Mouse (Mus musculus): Measurements from ENCODE around the gene Macrod2. TPM values are rescaled to one million over a fixed set of nuclear protein-coding genes. Genes with fewer than 3 reads are reported as not detected.

Gene Macrod2
- polyA plus RNA-seq, 1 experiment from 2014 or later, result 45.9 TPM

GRCm38 (mm10) chr2:140826241-140826640 is 431.1 kb downstream of the Macrod2 start:
- Histone ChIP-seq H3K36me3 (ENCODE audit: control insufficient read depth, insufficient read depth, low read length) (no peaks in the 10 kb centered on the region), H3K27me3 (ENCODE audit: control insufficient read depth, insufficient read depth, low read length) (no peaks in the 10 kb centered on the region), H3K4me3 (ENCODE audit: low read depth, low read length) (no peak overlapping the region), H3K9ac (ENCODE audit: low read length) (no peak overlapping the region), H3K4me1 (ENCODE audit: control insufficient read depth, insufficient read depth, low read length) (no peaks in the 10 kb centered on the region), H3K9me3 (ENCODE audit: control insufficient read depth, low read length) (no peaks in the 10 kb centered on the region), H3K4me2 (no peak overlapping the region), H3K27ac (ENCODE audit: low read depth, low read length) (no peak overlapping the region)
- 76% methylated on average over 2 of the region's 2 CpGs for WGBS
- DNase-seq (ENCODE audit: low spot score, missing footprints), result no peak
- no peak for ATAC-seq (ENCODE audit: low FRiP score)

- no peaks in the 10 kb centered on the region for H3K9me3 ChIP-seq (ENCODE audit: control insufficient read depth, low read length)
- no peaks in the 10 kb centered on the region for H3K36me3 ChIP-seq (ENCODE audit: control insufficient read depth, insufficient read depth, low read length)
- ATAC-seq (ENCODE audit: low FRiP score) (no peak), DNase-seq (ENCODE audit: low spot score, missing footprints) (no peak)
- no peak overlapping the region for H3K27ac ChIP-seq (ENCODE audit: low read depth, low read length)
- no peak overlapping the region for H3K9ac ChIP-seq (ENCODE audit: low read length)
- 94% methylated on average over 5 of the region's 5 CpGs for WGBS
- H3K27me3 ChIP-seq (ENCODE audit: control insufficient read depth, insufficient read depth, low read length), result no peaks in the 10 kb centered on the region
- no peak overlapping the region for H3K4me3 ChIP-seq (ENCODE audit: low read depth, low read length)
- H3K4me2 ChIP-seq, result no peak overlapping the region
- H3K4me1 ChIP-seq (ENCODE audit: control insufficient read depth, insufficient read depth, low read length), result no peaks in the 10 kb centered on the region
Measured at GRCm38 (mm10) chr2:140828859-140829258, 433.8 kb downstream of the Macrod2 start.

- ATAC-seq (ENCODE audit: low FRiP score) (no peak), DNase-seq (ENCODE audit: low spot score, missing footprints) (no peak)
- Histone ChIP-seq H3K27ac (ENCODE audit: low read depth, low read length) (no peak overlapping the region), H3K27me3 (ENCODE audit: control insufficient read depth, insufficient read depth, low read length) (no peaks in the 10 kb centered on the region), H3K4me3 (ENCODE audit: low read depth, low read length) (no peak overlapping the region), H3K9me3 (ENCODE audit: control insufficient read depth, low read length) (no peaks in the 10 kb centered on the region), H3K4me1 (ENCODE audit: control insufficient read depth, insufficient read depth, low read length) (no peaks in the 10 kb centered on the region), H3K36me3 (ENCODE audit: control insufficient read depth, insufficient read depth, low read length) (no peaks in the 10 kb centered on the region), H3K4me2 (no peak overlapping the region), H3K9ac (ENCODE audit: low read length) (no peak overlapping the region)
- WGBS, result 58% methylated on average over 3 of the region's 3 CpGs
Measured at GRCm38 (mm10) chr2:140830086-140830485, 435.0 kb downstream of the Macrod2 start.

DNA sequence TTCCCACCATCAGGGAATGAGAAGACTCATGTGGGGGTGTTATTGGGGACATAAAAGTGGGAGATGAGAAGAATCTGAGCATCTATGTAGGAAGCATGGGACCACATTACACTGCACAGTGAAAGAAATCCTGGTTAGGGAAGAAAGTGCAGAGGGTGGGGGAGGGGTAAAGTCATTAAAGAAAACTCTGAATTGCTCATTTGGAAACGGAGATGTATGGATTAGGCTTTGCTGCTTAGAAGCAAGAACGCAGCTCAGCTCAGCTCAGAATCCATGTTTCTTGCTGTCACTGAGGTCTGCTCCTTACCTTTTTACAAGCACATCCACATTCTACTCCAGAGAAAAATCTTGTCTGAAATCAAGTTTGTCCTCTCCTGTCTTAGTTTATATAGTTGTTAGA is 444.3 kb downstream of the Macrod2 start:
- no peaks in the 10 kb centered on the region for H3K27me3 ChIP-seq (ENCODE audit: control insufficient read depth, insufficient read depth, low read length)
- H3K4me1 ChIP-seq (ENCODE audit: control insufficient read depth, insufficient read depth, low read length), result no peaks in the 10 kb centered on the region
- DNase-seq (ENCODE audit: low spot score, missing footprints), result no peak
- WGBS, result 18% methylated on average over 2 of the region's 2 CpGs
- no peak overlapping the region for H3K9ac ChIP-seq (ENCODE audit: low read length)
- 0 out of 2 replicates have a peak, but pooled peaks have one; percentile 38 for ATAC-seq (ENCODE audit: low FRiP score)
- no peaks in the 10 kb centered on the region for H3K9me3 ChIP-seq (ENCODE audit: control insufficient read depth, low read length)
- no peak overlapping the region for H3K27ac ChIP-seq (ENCODE audit: low read depth, low read length)
- no peak overlapping the region for H3K4me3 ChIP-seq (ENCODE audit: low read depth, low read length)
- H3K4me2 ChIP-seq, result no peak overlapping the region
- H3K36me3 ChIP-seq (ENCODE audit: control insufficient read depth, insufficient read depth, low read length), result no peaks in the 10 kb centered on the region

DNA sequence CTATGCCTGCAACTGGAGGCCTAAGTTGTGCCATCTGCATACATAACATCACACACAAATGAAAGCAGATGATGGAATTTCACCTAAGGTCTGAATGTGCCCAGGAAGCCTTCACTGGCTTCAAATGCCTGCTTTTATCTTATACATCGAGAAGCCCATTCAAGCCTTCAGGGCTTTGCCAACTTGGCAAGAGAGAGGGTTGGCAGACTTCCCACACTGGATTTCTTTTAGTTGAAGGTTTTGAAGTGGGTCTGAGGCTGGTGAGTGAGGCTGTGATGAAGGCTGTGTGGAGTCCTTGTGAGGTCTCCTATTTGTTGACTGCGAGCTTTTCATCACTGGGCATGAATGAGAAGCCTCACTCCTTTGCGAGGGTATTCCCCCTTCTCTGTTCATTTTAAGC is 444.8 kb downstream of the Macrod2 start:
- ATAC-seq (ENCODE audit: low FRiP score) (no peak), DNase-seq (ENCODE audit: low spot score, missing footprints) (no peak)
- Histone ChIP-seq H3K27me3 (ENCODE audit: control insufficient read depth, insufficient read depth, low read length) (no peaks in the 10 kb centered on the region), H3K4me2 (no peak overlapping the region), H3K9me3 (ENCODE audit: control insufficient read depth, low read length) (no peaks in the 10 kb centered on the region), H3K36me3 (ENCODE audit: control insufficient read depth, insufficient read depth, low read length) (no peaks in the 10 kb centered on the region), H3K4me1 (ENCODE audit: control insufficient read depth, insufficient read depth, low read length) (no peaks in the 10 kb centered on the region), H3K4me3 (ENCODE audit: low read depth, low read length) (no peak overlapping the region), H3K9ac (ENCODE audit: low read length) (no peak overlapping the region), H3K27ac (ENCODE audit: low read depth, low read length) (no peak overlapping the region)
- WGBS, result 56% methylated on average over 3 of the region's 3 CpGs

DNA sequence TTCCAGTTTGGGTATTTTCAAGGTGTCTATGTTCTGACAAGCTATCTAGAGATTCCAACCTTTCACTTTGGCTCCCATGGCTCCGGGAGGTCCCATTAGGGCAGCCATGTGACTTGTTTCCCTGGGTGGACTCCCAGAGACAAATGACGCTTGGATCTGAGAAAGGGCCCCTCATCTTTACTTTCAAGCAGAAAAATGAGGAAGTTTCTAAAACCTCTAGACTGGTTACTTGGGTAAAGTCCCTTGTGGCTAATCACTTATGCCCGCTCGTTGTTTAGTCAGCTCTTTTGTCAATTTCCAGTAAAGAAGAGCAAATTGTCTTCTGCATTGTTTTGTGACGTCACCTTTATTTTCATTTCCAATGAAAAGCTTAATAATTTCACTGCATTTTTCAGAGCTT is 448.9 kb downstream of the Macrod2 start:
- Histone ChIP-seq H3K36me3 (ENCODE audit: control insufficient read depth, insufficient read depth, low read length) (no peaks in the 10 kb centered on the region), H3K4me1 (ENCODE audit: control insufficient read depth, insufficient read depth, low read length) (no peaks in the 10 kb centered on the region), H3K4me3 (ENCODE audit: low read depth, low read length) (no peak overlapping the region), H3K9ac (ENCODE audit: low read length) (no peak overlapping the region), H3K4me2 (no peak overlapping the region), H3K27me3 (ENCODE audit: control insufficient read depth, insufficient read depth, low read length) (no peaks in the 10 kb centered on the region), H3K9me3 (ENCODE audit: control insufficient read depth, low read length) (no peaks in the 10 kb centered on the region), H3K27ac (ENCODE audit: low read depth, low read length) (no peak overlapping the region)
- 84% methylated on average over 5 of the region's 5 CpGs for WGBS
- no peak for DNase-seq (ENCODE audit: low spot score, missing footprints)
- no peak for ATAC-seq (ENCODE audit: low FRiP score)

- Histone ChIP-seq H3K4me2 (no peak overlapping the region), H3K4me3 (ENCODE audit: low read depth, low read length) (no peak overlapping the region), H3K36me3 (ENCODE audit: control insufficient read depth, insufficient read depth, low read length) (no peaks in the 10 kb centered on the region), H3K27me3 (ENCODE audit: control insufficient read depth, insufficient read depth, low read length) (no peaks in the 10 kb centered on the region), H3K9me3 (ENCODE audit: control insufficient read depth, low read length) (no peaks in the 10 kb centered on the region), H3K9ac (ENCODE audit: low read length) (no peak overlapping the region), H3K27ac (ENCODE audit: low read depth, low read length) (no peak overlapping the region), H3K4me1 (ENCODE audit: control insufficient read depth, insufficient read depth, low read length) (no peaks in the 10 kb centered on the region)
- ATAC-seq (ENCODE audit: low FRiP score) (no peak), DNase-seq (ENCODE audit: low spot score, missing footprints) (no peak)
- 93% methylated on average over 5 of the region's 5 CpGs for WGBS
Measured at GRCm38 (mm10) chr2:140847817-140848428, 452.8 kb downstream of the Macrod2 start.

DNA sequence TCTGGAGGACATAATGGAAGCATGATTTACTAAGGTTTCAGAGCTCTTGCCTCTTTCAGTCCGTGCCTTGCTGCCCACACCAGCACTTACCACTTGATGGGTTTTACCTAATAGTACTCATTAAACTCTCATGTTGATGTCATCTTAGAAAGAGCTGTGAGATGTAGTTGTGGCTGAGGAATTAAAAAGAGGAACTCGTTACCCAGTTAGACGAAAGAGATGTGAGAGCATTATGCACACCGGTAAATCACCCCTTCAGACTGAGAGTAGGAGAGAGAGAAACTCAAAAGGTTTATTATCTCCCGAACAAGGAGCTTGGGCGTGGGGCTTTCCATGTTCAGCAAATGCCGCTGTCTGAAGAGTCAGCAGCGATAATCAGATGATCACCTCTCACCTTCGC is 458.4 kb downstream of the Macrod2 start:
- WGBS, result 83% methylated on average over 9 of the region's 9 CpGs
- Histone ChIP-seq H3K4me3 (ENCODE audit: low read depth, low read length) (no peak overlapping the region), H3K9me3 (ENCODE audit: control insufficient read depth, low read length) (no peaks in the 10 kb centered on the region), H3K4me1 (ENCODE audit: control insufficient read depth, insufficient read depth, low read length) (no peaks in the 10 kb centered on the region), H3K36me3 (ENCODE audit: control insufficient read depth, insufficient read depth, low read length) (no peaks in the 10 kb centered on the region), H3K27ac (ENCODE audit: low read depth, low read length) (no peak overlapping the region), H3K9ac (ENCODE audit: low read length) (no peak overlapping the region), H3K4me2 (no peak overlapping the region), H3K27me3 (ENCODE audit: control insufficient read depth, insufficient read depth, low read length) (no peaks in the 10 kb centered on the region)
- DNase-seq (ENCODE audit: low spot score, missing footprints) (no peak), ATAC-seq (ENCODE audit: low FRiP score) (no peak)

DNA sequence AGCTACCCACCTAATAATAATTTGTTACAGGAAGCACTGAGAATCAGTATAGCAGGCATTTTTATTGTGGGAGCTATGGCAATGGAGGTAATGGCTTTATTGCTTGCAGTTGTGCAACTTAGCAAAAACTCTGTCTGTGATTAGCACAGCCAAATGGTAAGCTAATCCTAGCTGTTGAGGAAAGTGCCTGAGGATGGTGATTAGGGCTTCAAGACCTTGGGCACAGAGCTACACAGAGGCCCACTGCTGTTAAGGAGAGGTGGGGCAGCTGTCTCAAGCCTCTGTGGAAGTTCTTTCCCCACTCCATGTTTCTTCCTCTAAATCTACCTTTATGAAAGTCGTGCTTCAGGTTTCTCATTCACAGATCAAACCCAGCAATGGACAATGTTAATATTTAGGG is 466.2 kb downstream of the Macrod2 start:
- Histone ChIP-seq H3K9me3 (ENCODE audit: control insufficient read depth, low read length) (no peaks in the 10 kb centered on the region), H3K4me1 (ENCODE audit: control insufficient read depth, insufficient read depth, low read length) (no peaks in the 10 kb centered on the region), H3K4me3 (ENCODE audit: low read depth, low read length) (no peak overlapping the region), H3K36me3 (ENCODE audit: control insufficient read depth, insufficient read depth, low read length) (no peaks in the 10 kb centered on the region), H3K27me3 (ENCODE audit: control insufficient read depth, insufficient read depth, low read length) (no peaks in the 10 kb centered on the region), H3K9ac (ENCODE audit: low read length) (no peak overlapping the region), H3K4me2 (no peak overlapping the region), H3K27ac (ENCODE audit: low read depth, low read length) (no peak overlapping the region)
- ATAC-seq (ENCODE audit: low FRiP score), result no peak
- DNase-seq (ENCODE audit: low spot score, missing footprints), result no peak
- WGBS, result 77% methylated on average over 1 of the region's 1 CpGs
